Mouse (Mus musculus): ENCODE results near the gene Pax5. TPM values are rescaled to one million over a fixed set of nuclear protein-coding genes. Genes with fewer than 3 reads are reported as not detected.

Pax5 gene
- polyA plus RNA-seq, 1 experiment from 2014 or later, result not detected

GRCm38 (mm10) chr4:44495836-44496235, 214.5 kb downstream of the Pax5 start:
- ATAC-seq, result no peak
- Histone ChIP-seq H3K4me2 (ENCODE audit: low read depth, low read length) (no peak overlapping the region), H3K36me3 (ENCODE audit: control insufficient read depth, insufficient read depth, low read length) (no peaks in the 10 kb centered on the region), H3K9me3 (ENCODE audit: control insufficient read depth, low read length) (no peaks in the 10 kb centered on the region), H3K4me3 (ENCODE audit: low read length) (no peak overlapping the region), H3K9ac (ENCODE audit: low read depth, low read length) (no peak overlapping the region), H3K27ac (ENCODE audit: low read length) (no peak overlapping the region), H3K27me3 (replicated peaks; ENCODE audit: control insufficient read depth, insufficient read depth, low read length) (no peaks in the 10 kb centered on the region), H3K4me1 (ENCODE audit: control insufficient read depth, insufficient read depth, low read length) (no peaks in the 10 kb centered on the region)
- 76% methylated on average over 2 of the region's 2 CpGs for WGBS

GRCm38 (mm10) chr4:44493756-44494155, 216.5 kb downstream of the Pax5 start:
- Histone ChIP-seq H3K9ac (ENCODE audit: low read depth, low read length) (no peak overlapping the region), H3K4me3 (ENCODE audit: low read length) (no peak overlapping the region), H3K4me2 (ENCODE audit: low read depth, low read length) (no peak overlapping the region), H3K27ac (ENCODE audit: low read length) (no peak overlapping the region), H3K27me3 (replicated peaks; ENCODE audit: control insufficient read depth, insufficient read depth, low read length) (no peaks in the 10 kb centered on the region), H3K9me3 (ENCODE audit: control insufficient read depth, low read length) (no peaks in the 10 kb centered on the region), H3K4me1 (ENCODE audit: control insufficient read depth, insufficient read depth, low read length) (no peaks in the 10 kb centered on the region), H3K36me3 (ENCODE audit: control insufficient read depth, insufficient read depth, low read length) (no peaks in the 10 kb centered on the region)
- no peak for ATAC-seq
- WGBS, result 71% methylated on average over 6 of the region's 6 CpGs

- ATAC-seq, result no peak
- H3K4me2 ChIP-seq (ENCODE audit: low read depth, low read length), result no peak overlapping the region
- H3K9ac ChIP-seq (ENCODE audit: low read depth, low read length), result no peak overlapping the region
- H3K27ac ChIP-seq (ENCODE audit: low read length), result no peak overlapping the region
- no peak overlapping the region for H3K4me3 ChIP-seq (ENCODE audit: low read length)
- no peaks in the 10 kb centered on the region for H3K27me3 ChIP-seq (replicated peaks; ENCODE audit: control insufficient read depth, insufficient read depth, low read length)
- no peaks in the 10 kb centered on the region for H3K36me3 ChIP-seq (ENCODE audit: control insufficient read depth, insufficient read depth, low read length)
- no peaks in the 10 kb centered on the region for H3K9me3 ChIP-seq (ENCODE audit: control insufficient read depth, low read length)
- no peaks in the 10 kb centered on the region for H3K4me1 ChIP-seq (ENCODE audit: control insufficient read depth, insufficient read depth, low read length)
- 70% methylated on average over 6 of the region's 6 CpGs for WGBS
Measured at GRCm38 (mm10) chr4:44490872-44491271, 219.4 kb downstream of the Pax5 start.

- H3K27ac ChIP-seq (ENCODE audit: low read length), result no peak overlapping the region
- no peak overlapping the region for H3K4me3 ChIP-seq (ENCODE audit: low read length)
- H3K27me3 ChIP-seq (replicated peaks; ENCODE audit: control insufficient read depth, insufficient read depth, low read length), result no peaks in the 10 kb centered on the region
- H3K36me3 ChIP-seq (ENCODE audit: control insufficient read depth, insufficient read depth, low read length), result no peaks in the 10 kb centered on the region
- no peak overlapping the region for H3K9ac ChIP-seq (ENCODE audit: low read depth, low read length)
- no peak for ATAC-seq
- no peak overlapping the region for H3K4me2 ChIP-seq (ENCODE audit: low read depth, low read length)
- no peaks in the 10 kb centered on the region for H3K4me1 ChIP-seq (ENCODE audit: control insufficient read depth, insufficient read depth, low read length)
- 29% methylated on average over 8 of the region's 8 CpGs for WGBS
- H3K9me3 ChIP-seq (ENCODE audit: control insufficient read depth, low read length), result no peaks in the 10 kb centered on the region
Measured at GRCm38 (mm10) chr4:44488702-44489101, 221.6 kb downstream of the Pax5 start.

- ATAC-seq, result no peak
- Histone ChIP-seq H3K36me3 (ENCODE audit: control insufficient read depth, insufficient read depth, low read length) (no peaks in the 10 kb centered on the region), H3K27me3 (replicated peaks; ENCODE audit: control insufficient read depth, insufficient read depth, low read length) (no peaks in the 10 kb centered on the region), H3K4me1 (ENCODE audit: control insufficient read depth, insufficient read depth, low read length) (no peaks in the 10 kb centered on the region), H3K9ac (ENCODE audit: low read depth, low read length) (no peak overlapping the region), H3K4me2 (ENCODE audit: low read depth, low read length) (no peak overlapping the region), H3K27ac (ENCODE audit: low read length) (no peak overlapping the region), H3K4me3 (ENCODE audit: low read length) (no peak overlapping the region), H3K9me3 (ENCODE audit: control insufficient read depth, low read length) (no peaks in the 10 kb centered on the region)
- WGBS, result 62% methylated on average over 8 of the region's 8 CpGs
Measured at GRCm38 (mm10) chr4:44488219-44488618, 222.1 kb downstream of the Pax5 start.

GRCm38 (mm10) chr4:44482851-44483250, 227.4 kb downstream of the Pax5 start:
- no peak overlapping the region for H3K4me2 ChIP-seq (ENCODE audit: low read depth, low read length)
- ATAC-seq, result no peak
- 84% methylated on average over 9 of the region's 9 CpGs for WGBS

GRCm38 (mm10) chr4:44479755-44480154, 230.5 kb downstream of the Pax5 start:
- Histone ChIP-seq H3K36me3 (ENCODE audit: control insufficient read depth, insufficient read depth, low read length) (no peaks in the 10 kb centered on the region), H3K27ac (ENCODE audit: low read length) (no peak overlapping the region), H3K4me2 (ENCODE audit: low read depth, low read length) (no peak overlapping the region), H3K9ac (ENCODE audit: low read depth, low read length) (no peak overlapping the region), H3K27me3 (replicated peaks; ENCODE audit: control insufficient read depth, insufficient read depth, low read length) (no peaks in the 10 kb centered on the region), H3K4me1 (ENCODE audit: control insufficient read depth, insufficient read depth, low read length) (no peaks in the 10 kb centered on the region), H3K9me3 (ENCODE audit: control insufficient read depth, low read length) (peaks cover 4% of the 10 kb centered on the region; the same call in 1 of the 2 replicates), H3K4me3 (ENCODE audit: low read length) (no peak overlapping the region)
- WGBS, result 95% methylated on average over 1 of the region's 1 CpGs
- no peak for ATAC-seq

More at GRCm38 (mm10) chr4:44482851-44483250, 227.4 kb downstream of the Pax5 start:
- H3K27ac ChIP-seq (ENCODE audit: low read length), result no peak overlapping the region
- H3K27me3 ChIP-seq (replicated peaks; ENCODE audit: control insufficient read depth, insufficient read depth, low read length), result no peaks in the 10 kb centered on the region
- no peaks in the 10 kb centered on the region for H3K4me1 ChIP-seq (ENCODE audit: control insufficient read depth, insufficient read depth, low read length)
- H3K9me3 ChIP-seq (ENCODE audit: control insufficient read depth, low read length), result peaks cover 4% of the 10 kb centered on the region; the same call in 1 of the 2 replicates
- H3K4me3 ChIP-seq (ENCODE audit: low read length), result no peak overlapping the region
- H3K36me3 ChIP-seq (ENCODE audit: control insufficient read depth, insufficient read depth, low read length), result no peaks in the 10 kb centered on the region
- no peak overlapping the region for H3K9ac ChIP-seq (ENCODE audit: low read depth, low read length)

Small RNA genes lying within 50 kb of the gene (microRNA-seq; reads per million reads assigned to microRNA genes)
- gene Mir5120, result not detected

Other genes with a start within 250 kb of the Pax5 start
- gene Zcchc7, start 45.4 kb upstream of the Pax5 start, polyA plus RNA-seq (2015; fragmentation: Nextera tagmentation; extraction: Ambion mirVana), result 29.3 and 33.9 TPM in 2 replicates

Measured in intestine, embryonic 16.5 days (tissue).